Mouse (Mus musculus) neural tube, embryonic 14.5 days (tissue): ENCODE data around the gene Nkiras1. TPM values are rescaled to one million over a fixed set of nuclear protein-coding genes. Genes with fewer than 3 reads are reported as not detected.

Experiments
- ATAC-seq: fragments of 200-750 bp; cut with Nextera tagmentation; 2 replicates; pipeline ENCODE4 v1.8.0; 2017; ENCODE audit warnings: low read depth, mild to moderate bottlenecking, moderate TSS enrichment, moderate library complexity
- H3K27ac ChIP-seq: fragments of 300-500 bp; sonication (generic); 2 replicates; pipeline ENCODE4 v1.5.1; 2014; ENCODE audit warnings: low read depth, mild to moderate bottlenecking, control low read depth, low read length, moderate library complexity, mixed read lengths
- H3K27me3 ChIP-seq: fragments of 300-500 bp; sonication (generic); 2 replicates; pipeline ENCODE4 v1.6.1; 2014; ENCODE audit warnings: low read length; ENCODE audit not compliant: control insufficient read depth, insufficient read depth
- H3K36me3 ChIP-seq: fragments of 300-500 bp; sonication (generic); 2 replicates; pipeline ENCODE4 v1.6.1; 2014; ENCODE audit warnings: low read length, mixed read lengths; ENCODE audit not compliant: control insufficient read depth, insufficient read depth
- H3K4me1 ChIP-seq: fragments of 300-500 bp; sonication (generic); 2 replicates; pipeline ENCODE4 v1.6.1; 2014; ENCODE audit warnings: low read length; ENCODE audit not compliant: control insufficient read depth, insufficient read depth
- H3K4me2 ChIP-seq: fragments of 300-500 bp; sonication (generic); 2 replicates; pipeline ENCODE4 v1.6.1; 2014; ENCODE audit warnings: mild to moderate bottlenecking, low read depth, low read length, control low read depth
- H3K4me3 ChIP-seq: fragments of 300-500 bp; sonication (generic); 2 replicates; pipeline ENCODE4 v1.5.1; 2014; ENCODE audit warnings: low read depth, low read length, control low read depth, mixed read lengths
- H3K9ac ChIP-seq: fragments of 300-500 bp; sonication (generic); replicated peaks from 2 replicates; pipeline ENCODE4 v1.6.1; 2014; ENCODE audit warnings: low read depth, mild to moderate bottlenecking, control low read depth, low read length, mixed read lengths
- H3K9me3 ChIP-seq: fragments of 300-500 bp; sonication (generic); 2 replicates; pipeline ENCODE4 v1.6.1; 2016; ENCODE audit warnings: low read length; ENCODE audit not compliant: control insufficient read depth
- WGBS: fragments of 180-500 bp; shearing (Covaris S2); extraction: QIAGEN DNeasy Blood & Tissue Kit; methylation state at CpG from one replicate; pipeline ENCODE4 v1.1.7; 2014; 5-methylcytosine and 5-hydroxymethylcytosine counted together
- polyA plus RNA-seq: library from polyadenylated mRNA; unstranded; fragments of >200 nt; fragmentation: Nextera tagmentation; extraction: Ambion mirVana; gene quantifications from 2 replicates; pipeline ENCODE4 v1.2.1, GENCODE M21; 2014

Nkiras1 gene
- polyA plus RNA-seq, 1 experiment from 2014 or later, result 66.6 TPM

DNA sequence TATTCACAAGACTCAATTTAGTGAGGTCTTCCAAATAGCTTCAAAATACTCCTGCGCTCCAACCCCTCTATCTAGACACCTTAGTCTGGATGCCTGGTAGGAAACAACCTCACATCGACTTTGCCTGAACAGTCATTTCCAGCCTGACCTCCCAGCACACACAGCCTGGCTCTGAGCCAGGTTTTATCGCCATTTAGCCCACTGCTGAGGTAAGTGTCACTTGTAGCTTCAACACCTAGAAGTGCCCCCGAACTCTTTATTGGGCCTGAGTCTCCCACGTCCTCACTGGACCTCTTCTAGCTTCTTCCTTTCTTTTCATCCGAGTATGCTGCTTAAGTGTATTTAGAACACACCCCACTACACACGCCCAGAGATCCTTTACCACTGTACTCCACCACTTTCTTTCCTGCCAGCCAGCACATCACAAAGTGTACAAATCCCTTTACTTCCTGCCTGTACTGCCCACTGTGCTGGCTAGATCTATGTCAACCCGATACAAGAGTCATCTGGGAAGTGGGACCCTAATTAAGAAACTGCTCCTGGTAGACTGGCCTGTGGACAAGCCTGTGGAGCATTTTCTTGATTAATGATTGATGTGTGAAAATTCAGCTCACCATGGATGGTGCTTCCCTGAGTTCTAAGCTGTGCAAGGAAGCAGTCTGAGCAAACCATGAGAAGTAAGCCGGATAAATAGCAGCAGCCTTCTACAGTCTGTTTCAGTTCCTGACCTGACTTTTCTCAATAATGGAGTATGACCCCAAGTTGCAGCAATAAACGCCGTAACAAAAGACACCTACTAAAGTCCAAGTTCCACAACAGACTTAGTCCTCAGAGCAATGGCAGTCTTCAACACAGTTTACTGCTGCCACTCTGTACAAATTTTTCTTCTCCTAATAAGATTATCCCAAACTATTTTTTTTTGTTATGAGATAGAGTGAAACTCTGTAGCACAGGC is 46.8 kb downstream of the Nkiras1 start:
- WGBS, result 80% methylated on average over 11 of the region's 11 CpGs
- Histone ChIP-seq H3K27me3 (no peaks in the 10 kb centered on the region), H3K36me3 (no peaks in the 10 kb centered on the region), H3K4me2 (no peak overlapping the region), H3K9me3 (no peaks in the 10 kb centered on the region), H3K4me3 (no peak overlapping the region), H3K9ac (no peak overlapping the region), H3K27ac (no peak overlapping the region), H3K4me1 (no peaks in the 10 kb centered on the region)
- no peak for ATAC-seq

DNA sequence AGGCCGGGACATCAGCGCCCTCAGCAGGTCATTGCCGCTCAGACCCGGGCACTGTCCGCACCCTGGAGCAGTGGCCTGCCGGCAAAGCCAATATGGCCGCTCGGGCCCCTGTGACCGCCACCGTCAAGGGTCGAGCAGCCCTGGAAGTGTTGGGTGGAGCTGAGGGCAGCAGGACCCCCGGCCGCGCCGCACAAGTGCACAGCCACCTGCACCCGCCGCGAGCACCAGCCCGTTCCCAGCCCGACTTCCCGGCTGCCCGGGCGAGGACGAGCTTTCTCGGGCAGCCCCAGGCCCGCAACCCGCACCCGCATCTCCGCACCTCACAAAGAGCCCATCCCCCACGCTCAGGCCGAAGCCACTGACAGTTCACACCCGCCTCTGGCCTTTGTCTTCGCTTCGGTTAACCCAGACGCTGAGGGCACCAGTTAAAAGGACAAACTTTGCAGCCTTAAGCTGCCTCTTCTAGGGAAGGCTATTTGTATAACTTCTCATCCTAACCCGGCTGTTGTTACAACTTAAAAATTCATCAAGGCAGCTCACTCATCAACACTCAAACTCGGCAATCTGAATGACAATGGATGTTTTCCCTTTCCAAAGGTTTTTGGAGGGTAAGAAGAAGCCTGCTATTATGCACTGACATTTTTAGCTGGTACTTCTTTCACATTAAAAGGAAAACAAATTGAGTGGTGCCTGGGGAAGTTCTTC is 56.2 kb downstream of the Nkiras1 start:
- ATAC-seq, result peak; percentile 25; the same call in 1 of the 2 replicates
- no peaks in the 10 kb centered on the region for H3K27me3 ChIP-seq
- peaks cover 25% of the 10 kb centered on the region for H3K4me1 ChIP-seq
- no peaks in the 10 kb centered on the region for H3K36me3 ChIP-seq
- no peaks in the 10 kb centered on the region for H3K9me3 ChIP-seq
- peak overlapping the region; percentile 40 for H3K4me3 ChIP-seq
- peak overlapping the region; percentile 16; the same call in 1 of the 2 replicates for H3K27ac ChIP-seq
- H3K4me2 ChIP-seq, result peak overlapping the region; percentile 78
- H3K9ac ChIP-seq, result peak overlapping the region; percentile 54
- WGBS, result 1% methylated on average over 37 of the region's 37 CpGs

DNA sequence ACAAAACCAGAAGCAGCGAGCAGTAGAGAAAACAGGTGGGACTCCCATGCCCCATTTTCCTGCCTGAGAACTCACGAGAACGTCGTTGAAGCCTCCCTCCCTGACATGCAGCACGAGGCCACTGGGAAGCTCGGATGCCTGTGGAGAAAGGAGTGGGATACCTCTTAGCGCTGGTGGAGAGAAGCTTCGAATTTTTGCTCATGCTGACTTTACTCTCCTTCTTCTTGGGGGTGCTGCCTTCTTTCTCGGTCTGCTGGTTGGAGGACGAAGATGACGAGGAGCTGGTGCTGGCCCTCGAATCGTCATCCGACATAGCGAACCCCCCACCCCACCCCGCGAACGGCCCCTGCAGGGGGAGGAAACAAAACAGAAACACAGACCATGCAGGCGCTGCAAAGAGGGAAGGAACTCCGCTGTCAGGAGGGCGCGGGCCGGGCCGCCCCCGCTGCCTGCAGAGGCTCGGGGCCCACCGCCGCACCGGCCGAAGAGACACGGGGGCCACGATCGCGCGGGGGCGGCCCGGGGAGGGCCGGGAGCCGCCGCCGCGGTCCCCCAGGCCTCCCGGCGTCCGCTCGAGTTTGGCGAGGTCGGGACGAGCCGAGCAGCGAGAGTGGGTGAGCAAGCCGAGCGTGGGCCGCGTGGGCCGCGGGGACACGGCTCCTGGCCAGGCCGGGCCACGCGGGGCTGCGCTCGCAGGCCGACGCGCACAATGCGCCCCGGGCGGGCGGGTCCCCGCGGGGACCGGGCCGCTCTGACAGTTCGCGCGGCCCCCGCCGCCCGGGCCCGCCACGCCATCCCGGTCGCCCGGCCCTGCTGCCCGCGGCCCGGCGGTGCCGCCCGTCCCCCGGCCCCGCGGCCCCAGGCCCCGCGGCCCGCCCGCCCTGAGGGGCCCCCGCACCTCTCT is 60.1 kb downstream of the Nkiras1 start:
- H3K4me2 ChIP-seq, result peak overlapping the region; percentile 65
- H3K9ac ChIP-seq, result peak overlapping the region; percentile 95
- peak overlapping the region; percentile 84 for H3K27ac ChIP-seq
- H3K36me3 ChIP-seq, result no peaks in the 10 kb centered on the region
- H3K4me1 ChIP-seq, result peaks cover 25% of the 10 kb centered on the region
- peak overlapping the region; percentile 92 for H3K4me3 ChIP-seq
- peak; percentile 72 for ATAC-seq
- no peaks in the 10 kb centered on the region for H3K27me3 ChIP-seq
- 1% methylated on average over 63 of the region's 99 CpGs for WGBS
- H3K9me3 ChIP-seq, result no peaks in the 10 kb centered on the region

GRCm38 (mm10) chr14:18331693-18332131 is 60.8 kb downstream of the Nkiras1 start, which contains the start of gene Ube2e1:
Gene Ube2e1 (minus strand): TSS chr14:18331859.
- Histone ChIP-seq H3K4me3 (peak within 1 kb of the TSS; percentile 92), H3K4me2 (peak within 1 kb of the TSS; percentile 65), H3K9ac (peak within 1 kb of the TSS; percentile 95), H3K27ac (peak within 1 kb of the TSS; percentile 84), H3K9me3 (no peaks in the 10 kb centered on the region), H3K4me1 (peaks cover 19% of the 10 kb centered on the region), H3K27me3 (no peaks in the 10 kb centered on the region), H3K36me3 (no peaks in the 10 kb centered on the region)
- peak; percentile 94 for ATAC-seq
- WGBS, result under 1% methylated on average over 33 of the region's 39 CpGs

Other genes with a start within 250 kb of the Nkiras1 start
- gene Nr1d2, start 32.0 kb upstream of the Nkiras1 start, polyA plus RNA-seq, result 8.9 and 9.1 TPM in 2 replicates
- gene Rpl15, start 255 bp downstream of the Nkiras1 start, polyA plus RNA-seq, result 331 and 341 TPM in 2 replicates
- gene Ube2e1, start 60.7 kb downstream of the Nkiras1 start, polyA plus RNA-seq, result 65.5 and 77.0 TPM in 2 replicates